Mouse (Mus musculus): ENCODE data around the gene Phpt1.

GRCm38 (mm10) chr2:25571221-25571620 lies 3.8 kb downstream of the Phpt1 start:
- no peak for TF ChIP-seq CEBPB (IDR thresholded peaks at IDR 0.05; ENCODE audit: low read depth)
- TF ChIP-seq CTCF (IDR thresholded peaks at IDR 0.05; ENCODE audit: control insufficient read depth, insufficient read depth, insufficient read length): no peak
- TF ChIP-seq USF1 (IDR thresholded peaks at IDR 0.05; ENCODE audit: low read depth): no peak
- TF ChIP-seq FOSL1 (IDR thresholded peaks at IDR 0.05; ENCODE audit: insufficient read depth, low read length, poor library complexity, severe bottlenecking): no peak
- no peak for TF ChIP-seq MYOD1 (IDR thresholded peaks at IDR 0.05; ENCODE audit: control insufficient read depth, insufficient read length, low read depth)
